Mouse (Mus musculus) cerebellum, postnatal 4 days (tissue): ENCODE data around the gene Ctdspl.

Experiments used
- DNase-seq, 2 experiments: peaks; one replicate each; pipeline ENCODE4 v3.0.0; 2022; ENCODE audit warnings: low spot score in 2 of 2, mixed read lengths in 1 of 2

Gene Ctdspl

DNA sequence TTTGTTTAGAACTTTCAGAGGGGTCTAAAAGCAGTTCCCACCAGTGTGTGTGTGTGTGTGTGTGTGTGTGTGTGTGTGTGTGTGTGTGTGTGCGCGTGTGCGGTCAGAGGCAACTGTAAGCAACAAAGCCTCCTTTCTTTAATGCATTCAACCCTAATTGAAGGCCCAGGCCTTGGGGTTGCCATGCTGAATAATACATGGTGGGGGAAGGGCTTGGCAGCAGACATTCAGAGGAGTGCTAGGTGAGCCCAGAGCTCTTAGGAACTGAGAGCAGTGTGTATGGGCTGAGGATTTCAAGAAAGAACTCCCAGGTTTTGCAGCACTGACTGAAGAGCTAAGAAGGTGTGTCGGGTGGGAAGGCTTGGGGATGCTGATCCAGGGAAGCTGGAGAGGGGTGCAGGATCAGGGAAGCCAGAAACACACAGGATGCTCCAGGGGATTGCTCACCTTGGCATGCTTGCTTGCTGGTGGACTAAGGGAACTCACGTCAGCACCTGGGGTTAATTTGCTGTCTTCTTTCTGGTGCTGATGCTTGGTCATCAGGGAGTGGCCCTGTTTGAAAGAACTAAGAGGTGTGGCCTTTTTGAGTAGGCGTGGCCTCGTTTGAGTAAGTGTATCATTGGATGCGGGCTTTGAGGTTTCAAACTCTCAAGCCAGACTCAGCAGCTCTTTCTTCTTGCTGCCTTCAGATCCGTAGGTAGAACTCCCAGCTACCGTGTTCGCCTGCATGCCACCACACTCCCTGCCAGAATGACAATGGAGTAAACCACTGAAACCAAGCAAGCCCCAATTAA is 62.7 kb downstream of the Ctdspl start:
- DNase-seq, result no peak

DNA sequence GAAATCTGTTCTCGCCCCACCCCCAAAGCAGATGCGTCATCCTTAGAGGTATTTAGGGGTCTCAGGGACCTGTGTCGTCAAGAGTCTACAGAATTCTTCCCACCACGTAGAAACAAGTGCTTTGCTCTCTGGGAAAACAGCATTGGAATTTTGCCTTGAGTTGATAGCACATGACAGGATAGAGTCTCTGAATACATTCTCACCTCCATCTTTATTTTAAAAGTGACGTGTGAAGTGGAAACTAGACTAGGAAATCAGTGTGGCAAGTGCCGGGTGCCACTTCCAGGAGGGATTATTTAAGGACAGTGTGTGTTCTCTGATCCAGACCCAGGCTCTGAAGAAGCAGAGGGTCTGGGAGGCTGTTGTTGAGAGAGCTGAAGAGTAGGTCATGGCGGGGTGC is 64.2 kb downstream of the Ctdspl start:
- DNase-seq, result no peak

DNA sequence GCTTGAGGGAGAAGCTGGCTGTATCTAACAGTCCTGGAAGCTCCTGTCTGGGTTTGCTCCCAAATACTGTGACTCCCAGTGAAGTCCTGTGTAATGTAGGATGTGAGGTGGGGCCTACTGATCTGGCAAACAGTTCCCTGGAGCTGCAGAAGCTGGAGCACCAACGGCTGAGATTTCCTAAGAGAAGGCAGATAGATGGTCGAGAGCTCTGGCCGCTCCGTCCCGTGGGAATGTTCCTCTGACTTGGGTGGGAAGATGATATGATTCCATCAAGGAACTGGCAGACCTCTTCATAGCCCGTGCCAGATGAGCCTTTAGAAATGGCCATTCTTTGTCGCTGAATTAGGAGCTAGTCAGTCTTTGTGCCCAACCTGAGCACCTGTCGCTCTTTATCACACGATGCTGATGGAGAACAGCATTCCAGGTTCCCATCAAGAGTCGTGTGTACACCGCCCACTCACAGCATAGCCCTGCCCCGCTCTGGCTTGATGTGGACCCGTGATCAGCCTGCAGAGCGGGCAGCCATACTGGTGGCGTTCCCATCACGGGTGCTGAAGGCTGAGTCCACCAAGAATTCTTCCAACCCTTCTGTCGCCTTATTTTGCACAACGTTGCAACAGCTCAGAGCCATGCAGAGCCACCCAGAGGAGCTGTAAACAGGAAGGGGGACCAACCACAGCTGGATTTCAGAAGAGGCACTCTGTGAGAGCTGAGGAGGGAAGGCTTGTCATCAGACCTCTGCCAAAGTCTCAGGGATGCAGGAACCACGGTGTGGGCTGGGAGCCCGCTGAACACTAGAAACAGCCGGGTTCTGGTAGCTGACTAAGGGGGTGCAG is 65.7 kb downstream of the Ctdspl start:
- no peak for DNase-seq

DNA sequence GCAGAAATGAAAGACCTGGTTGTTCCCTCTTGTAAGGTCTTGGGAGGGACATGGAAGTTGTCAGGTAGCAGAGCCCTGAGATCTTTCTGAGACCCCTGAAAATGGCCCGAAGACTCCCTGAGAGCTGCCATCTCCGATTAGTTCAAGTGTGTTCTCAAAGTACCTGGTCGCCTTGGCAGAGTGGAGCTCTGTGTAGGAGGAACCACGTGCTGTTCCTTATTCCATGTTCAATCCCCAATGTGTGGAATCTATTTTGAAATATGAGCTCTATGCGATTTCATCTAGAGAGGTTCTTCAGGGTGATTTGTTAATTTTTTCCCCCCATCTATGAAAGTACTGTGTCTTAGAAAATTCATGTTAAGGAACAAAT is 66.3 kb downstream of the Ctdspl start:
- DNase-seq, result no peak

DNA sequence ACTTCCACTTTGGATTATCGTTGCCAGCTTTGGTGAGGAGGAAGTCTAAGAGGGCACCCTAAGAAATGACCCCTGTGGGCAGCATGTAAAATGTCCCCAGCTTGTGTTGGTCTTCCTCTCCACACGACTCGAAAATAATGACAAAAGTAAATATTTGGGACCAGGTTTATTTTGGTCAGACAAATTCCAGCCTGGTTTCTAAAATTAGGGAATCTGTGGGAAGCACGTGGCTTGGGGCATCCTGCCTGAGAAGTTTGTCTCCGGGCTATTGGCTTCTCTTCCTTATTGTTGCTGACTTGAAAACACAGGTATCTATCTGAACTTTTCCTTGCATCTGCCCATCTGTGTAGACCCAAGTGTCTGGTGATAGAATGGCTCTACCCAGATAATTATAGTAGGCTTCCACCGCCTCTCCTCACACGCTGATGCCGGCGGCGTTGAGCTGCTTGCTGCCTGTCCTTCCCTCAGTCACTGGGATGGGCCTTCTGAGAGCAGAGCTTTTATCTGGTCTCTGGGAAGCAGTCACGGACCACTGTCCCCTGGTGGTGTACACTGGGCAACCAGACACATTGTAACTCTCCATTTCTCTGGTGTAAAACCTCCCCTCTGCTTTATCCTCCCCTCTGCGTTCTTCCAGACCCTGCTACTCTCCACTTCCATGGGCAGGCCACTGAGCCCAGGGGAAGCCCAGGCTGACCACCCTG is 68.4 kb downstream of the Ctdspl start:
- no peak for DNase-seq

DNA sequence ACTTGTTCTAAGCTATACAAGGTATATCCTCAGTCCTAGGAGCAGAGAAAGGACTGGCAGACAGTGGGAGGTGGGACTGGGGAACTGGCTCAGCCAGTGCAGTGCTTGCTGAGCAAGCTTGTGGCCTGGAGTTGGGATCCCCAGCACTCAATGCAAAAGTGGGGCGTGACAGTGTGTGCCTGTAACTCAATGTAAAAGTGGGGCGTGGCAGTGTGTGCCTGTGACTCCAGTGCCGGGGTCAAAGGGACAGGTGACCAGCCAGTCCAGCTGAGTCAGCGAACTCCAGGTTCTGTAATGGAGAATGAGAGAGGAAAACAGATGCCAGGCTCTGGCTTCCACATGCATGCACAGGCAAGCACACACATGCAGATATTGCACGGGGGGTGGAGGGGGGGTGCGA is 69.3 kb downstream of the Ctdspl start:
- DNase-seq, result no peak

DNA sequence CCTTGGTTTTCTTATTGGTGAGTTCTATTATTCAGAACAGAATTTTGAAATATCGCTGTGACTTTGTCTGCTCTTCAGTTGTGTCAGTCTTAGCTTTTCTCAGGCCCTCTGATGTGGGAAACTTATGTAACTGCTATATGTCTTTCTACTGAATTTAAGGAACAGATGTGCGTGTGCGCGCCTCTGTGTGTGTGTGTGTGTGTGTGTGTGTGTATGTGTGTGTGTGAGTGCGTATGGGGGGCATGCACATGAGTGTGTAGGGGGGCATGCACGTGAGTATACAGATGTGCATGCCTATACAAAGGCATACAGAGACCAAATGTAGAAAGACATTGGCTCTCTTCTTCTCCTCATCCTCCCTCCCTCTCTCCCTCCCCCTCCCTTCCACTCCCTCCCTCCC is 71.0 kb downstream of the Ctdspl start:
- no peak for DNase-seq

DNA sequence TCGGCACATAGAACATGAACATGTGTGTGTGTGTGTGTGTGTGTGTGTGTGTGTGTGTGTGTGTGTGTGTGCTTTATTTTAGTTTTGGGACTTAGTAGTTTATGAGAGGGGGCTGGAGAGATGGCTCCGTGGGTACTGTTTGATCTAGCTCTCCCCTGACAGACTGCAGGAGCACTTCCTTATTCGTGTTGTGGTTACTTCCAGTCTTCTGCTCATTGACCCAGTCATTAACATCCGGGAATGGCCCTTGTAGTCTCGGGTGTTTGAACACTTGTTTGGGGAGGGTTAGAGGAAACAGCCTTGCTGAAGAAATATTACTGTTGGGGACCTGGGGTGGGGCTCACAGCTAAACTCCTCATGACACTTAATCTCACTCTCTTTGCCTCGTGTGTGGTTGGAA is 73.9 kb downstream of the Ctdspl start:
- no peak for DNase-seq

DNA sequence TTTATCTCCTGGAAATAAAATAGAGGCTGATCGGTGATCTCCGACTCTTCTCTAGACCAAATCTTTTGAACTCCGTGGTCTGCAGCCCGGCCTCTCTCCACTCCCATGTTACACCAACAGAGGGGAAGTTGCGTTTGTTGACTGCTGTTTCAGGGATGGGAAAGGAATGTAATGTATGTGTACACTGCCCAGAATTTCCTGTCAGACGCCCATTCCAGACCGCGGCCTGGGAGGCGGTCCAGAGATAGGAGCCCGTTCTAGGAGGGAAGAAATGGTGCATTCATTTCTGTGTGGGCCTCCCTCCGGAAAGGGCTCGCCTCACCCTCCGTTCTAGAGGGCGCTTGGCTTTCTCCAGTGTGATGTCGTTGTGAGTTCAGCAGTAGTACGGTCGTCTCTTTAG is 76.0 kb downstream of the Ctdspl start:
- DNase-seq, result no peak

DNA sequence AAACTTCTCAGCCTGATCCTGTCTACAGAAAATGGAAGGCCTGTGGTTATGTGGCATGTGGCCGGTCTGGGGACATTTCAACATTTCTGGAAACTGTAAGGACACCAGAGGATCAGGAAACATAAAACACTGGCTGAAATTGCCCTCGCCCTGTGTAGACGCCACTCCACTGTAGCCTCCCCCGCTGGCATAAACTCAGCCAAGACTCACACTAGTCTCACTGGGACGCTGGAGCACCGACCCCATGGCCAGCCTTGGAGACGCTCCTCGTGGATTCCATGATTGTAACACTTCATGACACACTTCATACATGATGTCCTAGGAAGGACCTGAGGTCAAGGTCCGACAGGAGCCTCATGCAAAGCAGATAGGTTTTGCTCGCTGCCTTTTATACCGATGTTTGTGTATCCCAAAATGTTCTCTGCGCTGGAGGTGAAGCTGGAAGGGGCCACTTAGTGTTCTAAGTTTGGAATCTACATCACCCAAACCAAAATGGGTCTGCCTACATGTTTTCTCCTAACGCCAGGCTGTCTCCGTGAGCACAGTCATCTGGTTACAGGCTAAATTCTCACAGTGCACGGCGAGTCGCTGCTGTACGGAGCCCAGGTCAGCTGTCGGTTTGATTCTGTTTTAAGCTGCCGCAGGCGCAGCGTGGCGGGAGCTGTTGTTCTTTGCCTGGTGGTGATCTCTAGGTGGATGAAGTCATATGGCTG is 77.9 kb downstream of the Ctdspl start:
- no peak for DNase-seq

DNA sequence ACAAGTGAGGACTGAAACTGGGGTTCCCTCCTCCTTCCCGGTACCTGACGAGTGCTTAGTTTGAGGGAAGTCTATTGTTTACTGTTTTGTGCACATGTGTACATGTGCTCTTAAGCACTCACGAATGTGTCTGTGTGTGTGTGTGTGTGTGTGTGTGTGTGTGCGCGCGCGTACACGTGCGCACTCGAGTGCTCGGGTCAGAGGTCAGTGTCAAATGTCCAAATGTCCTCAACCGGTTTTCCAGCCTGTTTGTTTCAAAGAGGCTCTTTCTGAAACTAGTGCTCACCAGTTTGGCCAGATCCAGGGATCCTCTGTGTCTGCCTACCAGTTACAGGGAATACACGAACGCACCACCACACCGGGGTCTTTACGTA is 78.4 kb downstream of the Ctdspl start:
- no peak for DNase-seq

DNA sequence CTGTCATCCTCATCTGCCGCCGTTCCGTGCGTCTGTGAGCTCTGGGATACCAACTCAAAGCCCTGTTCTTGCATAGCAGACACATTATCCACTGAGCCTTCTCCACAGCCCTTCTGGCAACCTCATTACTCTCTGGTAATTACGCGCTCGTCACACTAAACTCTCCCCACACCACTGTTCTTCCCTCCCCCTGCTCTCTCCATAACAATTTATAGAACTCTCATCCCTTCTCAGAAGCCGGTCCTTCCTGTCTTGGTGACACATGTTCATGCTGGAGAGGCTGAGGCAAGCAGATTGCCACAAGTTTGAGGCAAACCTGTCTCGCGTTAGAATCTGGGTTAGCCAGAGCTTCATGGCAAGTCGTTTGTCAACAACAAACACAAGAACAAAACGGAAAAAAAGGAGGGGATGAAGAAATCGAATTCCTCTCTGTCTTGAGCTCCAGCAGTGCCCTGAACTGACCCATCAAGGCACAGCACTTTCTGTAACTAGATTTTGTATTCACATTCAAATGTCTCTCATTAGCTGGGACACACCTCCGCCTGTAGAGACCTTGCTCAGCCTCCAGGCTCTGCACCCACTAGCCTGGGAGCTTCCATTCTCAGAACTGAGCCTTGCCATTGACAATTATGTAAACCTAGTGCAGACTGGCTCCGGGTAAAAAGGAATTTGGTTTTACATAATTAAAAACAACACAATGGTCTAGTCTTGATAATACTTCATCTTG is 79.2 kb downstream of the Ctdspl start:
- no peak for DNase-seq

DNA sequence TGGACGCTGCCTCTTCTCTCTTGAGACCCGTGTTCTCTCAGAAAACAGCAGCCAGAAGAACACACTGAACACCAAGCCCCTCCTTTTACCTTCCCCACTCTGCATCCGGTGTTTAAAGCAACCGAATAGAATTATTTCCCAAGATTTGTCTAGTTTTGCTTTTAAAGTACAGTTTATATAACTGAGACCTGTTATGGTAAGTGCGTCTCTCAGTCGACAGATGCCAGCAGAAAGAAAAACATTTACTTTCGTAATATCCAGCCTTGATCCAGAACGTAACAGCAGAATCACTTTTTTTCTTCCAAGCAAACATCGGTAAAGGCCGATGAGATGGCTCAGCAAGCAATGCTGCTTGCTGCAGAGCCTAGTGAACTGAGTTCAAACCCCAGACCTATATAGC is 81.0 kb downstream of the Ctdspl start:
- DNase-seq, result no peak

DNA sequence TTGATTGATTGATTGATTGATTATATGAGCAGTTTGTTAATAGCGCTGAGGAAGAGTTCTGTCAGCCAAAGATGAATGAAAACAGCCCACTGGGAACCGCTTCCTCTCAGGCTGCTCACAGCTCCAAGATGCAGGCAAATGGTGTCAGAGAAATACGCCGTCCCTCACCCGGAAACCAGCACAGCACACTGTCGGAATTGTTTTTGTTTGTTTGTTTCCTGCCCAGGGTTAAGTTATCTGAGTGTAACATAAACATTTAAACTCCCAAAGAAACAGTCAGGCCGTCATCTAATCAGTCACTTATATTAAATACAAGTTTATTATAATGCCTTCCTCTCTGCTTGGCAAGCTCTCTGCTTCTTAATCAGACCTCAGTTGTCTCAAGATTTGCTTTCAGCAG is 82.6 kb downstream of the Ctdspl start:
- DNase-seq, result no peak

DNA sequence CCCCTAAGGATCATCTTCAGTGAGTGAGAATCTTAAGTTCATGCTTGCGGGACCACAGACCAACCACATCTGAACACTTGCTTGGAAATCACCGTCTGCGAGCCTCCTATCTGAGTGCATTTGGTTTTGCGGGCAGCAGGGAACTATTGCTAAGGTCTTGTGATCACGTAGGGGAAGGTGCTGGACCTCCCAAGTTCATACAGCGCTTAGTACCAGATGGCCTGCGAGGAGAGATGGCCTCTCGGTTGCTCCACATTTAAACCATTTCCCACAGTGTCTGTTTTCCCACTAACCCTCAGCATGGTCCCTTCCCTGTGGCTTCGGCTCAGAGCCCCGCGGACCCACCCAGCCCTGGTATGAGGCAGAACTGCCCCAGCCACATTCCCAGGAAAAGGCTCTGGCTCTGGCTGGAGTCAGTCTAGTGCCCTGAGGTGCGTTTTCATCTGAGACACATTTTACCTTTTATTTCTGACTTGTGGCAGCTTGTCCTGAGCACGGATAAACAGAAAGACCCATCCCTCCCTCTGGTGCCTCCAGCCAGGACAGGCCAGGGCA is 84.0 kb downstream of the Ctdspl start:
- DNase-seq, result no peak

DNA sequence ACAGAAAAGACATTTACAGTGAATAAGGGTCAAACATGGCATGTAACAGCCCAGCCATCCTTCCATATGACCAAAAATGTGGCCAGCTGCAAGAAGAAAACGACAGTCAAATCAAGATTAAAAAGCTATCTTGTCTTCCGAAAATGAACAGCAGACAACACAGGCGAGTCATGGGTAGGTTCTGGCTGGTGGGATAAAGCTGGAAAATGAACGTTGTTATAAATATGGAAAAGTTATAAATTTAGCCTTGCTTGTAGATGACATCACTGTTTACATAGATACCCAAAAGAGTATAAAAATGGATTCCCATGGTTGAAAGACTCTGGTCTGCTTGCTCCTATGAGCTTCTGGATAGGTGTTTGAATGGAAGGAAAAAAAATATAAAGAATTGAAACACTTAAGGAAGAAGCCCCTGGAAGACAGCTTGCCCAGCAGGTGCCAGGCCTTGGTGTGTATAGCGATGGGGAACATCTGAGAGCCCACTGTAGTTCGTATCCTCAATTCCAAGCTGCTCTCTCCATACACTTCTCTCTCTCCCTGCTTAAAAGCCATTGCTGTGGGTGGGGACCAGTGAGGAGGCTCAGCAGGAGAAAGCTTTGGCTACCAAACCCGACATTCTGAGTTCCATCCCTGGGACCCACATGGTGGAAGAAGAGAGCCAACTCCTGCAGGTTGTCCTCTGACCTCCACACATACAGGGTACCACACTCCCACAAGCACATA is 90.7 kb downstream of the Ctdspl start:
- no peak for DNase-seq

DNA sequence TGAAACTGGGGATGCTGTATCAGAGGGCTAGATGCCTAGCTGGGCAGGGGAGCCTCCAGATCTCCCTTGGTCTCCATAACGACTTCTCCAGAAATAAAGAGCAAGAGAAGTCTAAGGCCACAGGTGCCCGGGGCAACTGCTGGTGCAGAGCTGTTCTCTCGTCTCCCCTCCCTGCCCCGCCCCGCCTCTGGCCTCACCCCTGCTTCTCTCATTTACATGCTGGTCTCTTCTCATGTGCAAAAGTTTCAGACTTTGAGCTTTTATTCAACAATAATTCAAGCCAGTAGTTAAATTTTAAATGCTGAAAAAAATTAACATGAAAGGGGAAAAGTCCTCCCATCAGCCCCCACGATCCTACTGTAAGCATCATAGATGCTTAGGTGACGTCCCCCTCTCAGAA is 95.5 kb downstream of the Ctdspl start:
- no peak for DNase-seq

DNA sequence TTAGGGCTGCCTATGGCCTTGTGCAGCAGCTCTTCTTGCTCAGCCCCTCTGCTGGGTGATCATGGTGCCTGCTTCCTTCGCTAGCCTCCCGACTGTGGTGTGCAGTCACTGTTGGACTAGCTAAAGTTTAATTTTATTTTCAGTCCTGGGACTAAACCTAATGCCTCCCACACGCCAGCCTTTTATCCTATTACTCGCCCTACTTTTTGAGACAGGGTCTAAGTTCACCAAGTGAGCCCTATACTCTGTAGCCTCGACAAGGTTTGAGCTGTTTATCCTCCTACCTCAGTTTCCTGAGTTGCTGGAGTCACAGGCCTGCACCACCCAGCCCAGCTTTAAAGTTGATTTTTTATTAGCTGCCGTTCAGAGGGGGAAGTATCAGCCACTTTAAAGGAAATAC is 99.0 kb downstream of the Ctdspl start:
- no peak for DNase-seq

DNA sequence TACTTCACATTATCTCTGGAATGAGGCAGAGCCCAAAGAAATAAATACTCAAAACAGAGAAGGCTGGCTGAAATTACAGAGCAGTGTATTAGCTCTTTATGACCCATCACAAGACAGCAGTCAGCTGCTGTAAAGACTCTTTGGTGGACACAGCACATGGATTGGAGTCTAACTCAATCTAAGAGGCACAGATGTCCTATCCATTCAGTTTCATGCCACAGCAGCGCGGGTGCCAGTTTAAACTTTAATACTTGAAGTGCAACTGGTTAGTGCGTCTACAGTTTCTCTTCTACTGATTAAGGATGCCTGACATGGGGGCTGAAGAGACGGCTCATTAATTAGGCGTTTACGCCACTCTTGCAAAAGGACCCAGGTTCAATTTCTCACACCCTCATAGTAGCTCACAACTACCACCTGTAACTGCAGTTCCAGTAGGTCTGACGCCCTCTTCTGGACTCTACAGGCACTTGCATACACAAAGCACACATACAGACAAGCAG is 99.6 kb downstream of the Ctdspl start:
- DNase-seq, result no peak

DNA sequence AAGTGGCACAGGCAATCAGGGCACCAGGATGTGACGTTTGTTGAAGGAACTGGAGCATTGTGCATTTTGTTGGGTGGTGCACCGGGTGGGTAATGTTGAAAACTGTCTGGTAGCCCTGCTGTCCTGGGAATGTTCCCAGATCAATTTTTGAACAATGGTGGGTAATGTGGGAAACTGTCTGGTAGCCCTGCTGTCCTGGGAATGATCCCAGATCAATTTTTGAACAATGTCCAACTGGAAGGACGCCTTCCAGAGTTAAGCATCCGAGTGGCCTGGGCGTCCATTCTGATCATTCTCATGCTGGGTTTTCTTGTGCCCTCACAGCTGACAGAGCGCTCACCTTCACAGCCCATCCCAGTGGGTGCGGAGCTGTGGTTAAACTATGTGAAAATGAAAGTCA is 101.1 kb downstream of the Ctdspl start:
- no peak for DNase-seq
